In genomic region chr8:94290606-94291005, GRCm38 (mm10) we compare ENCODE assay signal across 14 mouse cellular contexts. TPM values are rescaled to one million over a fixed set of nuclear protein-coding genes. Genes with fewer than 3 reads are reported as not detected.
DNase-seq lines count a peak whose midpoint lies in the region; TF ChIP-seq lines count a peak whose summit lies in the region.
"Had no signal": no experiment of that assay in that cellular context is flagged by ENCODE, and none has a peak within 500 bp of the region (broad histone marks: within the 10 kb centered on the region; RNA-seq: fewer than 3 reads in every experiment).

No protein-coding gene starts in this region.

- H3K27ac ChIP-seq in gastrocnemius, adult 2 months: peak overlapping the region; percentile 70
- H3K27ac ChIP-seq: embryonic facial prominence, embryonic 13.5 days; heart, embryonic 13.5 days; liver, embryonic 15.5 days had no signal

- no peak overlapping the region for H3K4me3 ChIP-seq in gastrocnemius, adult 2 months
- H3K4me3 ChIP-seq: embryonic facial prominence, embryonic 13.5 days; heart, embryonic 13.5 days; liver, embryonic 15.5 days had no signal

- intact Hi-C loops in gastrocnemius, adult 2 months (cut with DNase I): loop anchor here (5.0 kb wide), 1 partner anchor 37 kb away; the partner anchor contains the start of gene Slc12a3

- DNase-seq in gastrocnemius, adult 2 months: peak; percentile 77
- no peak for DNase-seq in gastrocnemius, postnatal 10 days
- peak; percentile 31 for DNase-seq in 3134 (ENCODE audit: extremely low read depth, insufficient read length, low spot score)
- peak; percentile 50 for DNase-seq in MN1 (ENCODE audit: low spot score)
- DNase-seq in gastrocnemius, adult 8-10 months (ENCODE audit: low spot score in 2 of 2): peak; percentile 33 to 58
- DNase-seq in embryo, embryonic 10 days (ENCODE audit: low spot score): no peak
- DNase-seq in kidney, adult 8-10 months: no peak
- no peak for DNase-seq in cerebellum, adult 8-10 months
- DNase-seq: cerebellum, adult 9-11 months; kidney, postnatal 25 days; thymus, postnatal 14 days had no signal

- TF ChIP-seq CTCF in gastrocnemius, adult 2 months (IDR thresholded peaks at IDR 0.05): peak; percentile 12; the same call in 1 of the 2 replicates

RNA-seq across cellular contexts. Expression of gene Slc12a3, which starts 38.4 kb away (rescaled TPM):
- not detected for total RNA-seq in gastrocnemius, adult 2 months (2021)
- total RNA-seq in gastrocnemius, postnatal 10 days (2021): not detected
- not detected for total RNA-seq in gastrocnemius, adult 8-10 months (2022)

Comparison
In these comparisons a context has a peak if more than half of its experiments do, and no peak if none do; other contexts are left out.
1. DNase-seq: peak in gastrocnemius, adult 2 months (single experiment), 3134 (single experiment), MN1 (single experiment) and gastrocnemius, adult 8-10 months (2 of 2); none in gastrocnemius, postnatal 10 days (single experiment), embryo, embryonic 10 days (single experiment), kidney, adult 8-10 months (0 of 2) and cerebellum, adult 8-10 months (single experiment).